Mouse (Mus musculus): ENCODE data around the gene Capn6. TPM values are rescaled to one million over a fixed set of nuclear protein-coding genes. Genes with fewer than 3 reads are reported as not detected.

Gene Capn6
- total and polyA plus RNA-seq, 3 experiments: not detected

GRCm38 (mm10) chrX:143818961-143819360, 8.3 kb downstream of the Capn6 start:
- dilution Hi-C loops (cut with MboI; ENCODE audit: extremely low pct_ligation_motif_present, extremely low pct_unique_long_range_greater_than_20kb, low sequenced_read_pairs) (no loop called here), in situ Hi-C loops (cut with MboI; ENCODE audit: low pct_ligation_motif_present, low pct_unique_long_range_greater_than_20kb, low sequenced_read_pairs) (no loop called here)

GRCm38 (mm10) chrX:143815948-143816347, 11.3 kb downstream of the Capn6 start:
- Histone ChIP-seq H3K4me1 (ENCODE audit: control insufficient read depth in 1 of 2, insufficient read depth in 2 of 2) (no peaks in the 10 kb centered on the region), H3K79me2 (replicated peaks; ENCODE audit: control insufficient read depth, extremely low read depth, insufficient read depth, poor library complexity, severe bottlenecking) (no peaks in the 10 kb centered on the region), H3K4me3 (replicated peaks in 1 of 3; ENCODE audit: low read depth in 2 of 3, low read length in 2 of 3, poor library complexity in 1 of 3) (no peak overlapping the region), H3K27ac (ENCODE audit: insufficient read depth, low read depth) (no peak overlapping the region), H3K4me2 (ENCODE audit: insufficient read depth, low read depth, poor library complexity, severe bottlenecking) (no peak overlapping the region), H3K36me3 (replicated peaks in 1 of 2; ENCODE audit: control insufficient read depth in 1 of 2, insufficient read depth in 1 of 2, low read length in 1 of 2) (no peaks in the 10 kb centered on the region), H3K9ac (ENCODE audit: insufficient read depth, low read depth) (no peak overlapping the region), H3K27me3 (replicated peaks) (no peaks in the 10 kb centered on the region), H3K9me3 (replicated peaks; ENCODE audit: low read length) (no peaks in the 10 kb centered on the region)
- DNase-seq (ENCODE audit: extremely low read depth): no peak
- dilution Hi-C loops (cut with MboI; ENCODE audit: extremely low pct_ligation_motif_present, extremely low pct_unique_long_range_greater_than_20kb, low sequenced_read_pairs): no loop called here
- in situ Hi-C loops (cut with MboI; ENCODE audit: low pct_ligation_motif_present, low pct_unique_long_range_greater_than_20kb, low sequenced_read_pairs): no loop called here
- TF ChIP-seq CTCF (conservative IDR thresholded peaks at IDR 0.05 in 1 of 2, IDR thresholded peaks at IDR 0.05 in 1 of 2; ENCODE audit: low read depth in 2 of 2, low read length in 2 of 2) (no peak), RAD21 (IDR thresholded peaks at IDR 0.05; ENCODE audit: low read depth, low read length) (no peak), MAFK (IDR thresholded peaks at IDR 0.05; ENCODE audit: insufficient replicate concordance, low read length) (no peak), ZC3H11A (IDR thresholded peaks at IDR 0.05; ENCODE audit: low read depth, low read length) (no peak), SMC3 (IDR thresholded peaks at IDR 0.05; ENCODE audit: low read depth, low read length) (no peak), MAX (IDR thresholded peaks at IDR 0.05; ENCODE audit: low read length) (no peak), NELFE (IDR thresholded peaks at IDR 0.05; ENCODE audit: low read depth, low read length) (no peak), E2F4 (IDR thresholded peaks at IDR 0.05; ENCODE audit: insufficient replicate concordance, low read depth, low read length) (no peak), CHD2 (IDR thresholded peaks at IDR 0.05; ENCODE audit: low read length) (no peak), RCOR1 (conservative IDR thresholded peaks at IDR 0.05; ENCODE audit: low read depth, low read length) (no peak), POLR2A (IDR thresholded peaks at IDR 0.05; ENCODE audit: low read depth, low read length) (no peak), GABPA (IDR thresholded peaks at IDR 0.05; ENCODE audit: insufficient replicate concordance, low read depth, low read length) (no peak)

More at GRCm38 (mm10) chrX:143818961-143819360, 8.3 kb downstream of the Capn6 start:
- Histone ChIP-seq H3K27ac (ENCODE audit: insufficient read depth, low read depth) (no peak overlapping the region), H3K27me3 (replicated peaks) (no peaks in the 10 kb centered on the region), H3K9ac (ENCODE audit: insufficient read depth, low read depth) (no peak overlapping the region), H3K4me2 (ENCODE audit: insufficient read depth, low read depth, poor library complexity, severe bottlenecking) (no peak overlapping the region), H3K9me3 (replicated peaks; ENCODE audit: low read length) (no peaks in the 10 kb centered on the region), H3K4me1 (ENCODE audit: control insufficient read depth in 1 of 2, insufficient read depth in 2 of 2) (no peaks in the 10 kb centered on the region), H3K79me2 (replicated peaks; ENCODE audit: control insufficient read depth, extremely low read depth, insufficient read depth, poor library complexity, severe bottlenecking) (no peaks in the 10 kb centered on the region), H3K4me3 (replicated peaks in 1 of 3; ENCODE audit: low read depth in 2 of 3, low read length in 2 of 3, poor library complexity in 1 of 3) (no peak overlapping the region), H3K36me3 (replicated peaks in 1 of 2; ENCODE audit: control insufficient read depth in 1 of 2, insufficient read depth in 1 of 2, low read length in 1 of 2) (no peaks in the 10 kb centered on the region)
- TF ChIP-seq E2F4 (IDR thresholded peaks at IDR 0.05; ENCODE audit: insufficient replicate concordance, low read depth, low read length): no peak
- TF ChIP-seq MAZ (IDR thresholded peaks at IDR 0.05; ENCODE audit: low read depth, low read length): no peak
- TF ChIP-seq SMC3 (IDR thresholded peaks at IDR 0.05; ENCODE audit: low read depth, low read length): peak; percentile 28
- peak in 1 of 2 experiments; percentile 45; a peak in 2 of 4 replicates for TF ChIP-seq CTCF (conservative IDR thresholded peaks at IDR 0.05 in 1 of 2, IDR thresholded peaks at IDR 0.05 in 1 of 2; ENCODE audit: low read depth in 2 of 2, low read length in 2 of 2)
- no peak for TF ChIP-seq JUN (IDR thresholded peaks at IDR 0.05; ENCODE audit: insufficient read depth, low read depth, low read length)
- TF ChIP-seq RAD21 (IDR thresholded peaks at IDR 0.05; ENCODE audit: low read depth, low read length): peak; percentile 8; the same call in 1 of the 2 replicates
- TF ChIP-seq MAFK (IDR thresholded peaks at IDR 0.05; ENCODE audit: insufficient replicate concordance, low read length): no peak
- no peak for TF ChIP-seq USF2 (conservative IDR thresholded peaks at IDR 0.05; ENCODE audit: low read depth, low read length)
- TF ChIP-seq USF1 (IDR thresholded peaks at IDR 0.05; ENCODE audit: low read depth, low read length): no peak
- DNase-seq (ENCODE audit: extremely low read depth): no peak

Measured in CH12.LX (cell line).